Mouse (Mus musculus) forebrain, embryonic 15.5 days (tissue): ENCODE results near the gene Isg20l2. TPM values are rescaled to one million over a fixed set of nuclear protein-coding genes. Genes with fewer than 3 reads are reported as not detected.
A peak's percentile ranks its signal among the peaks of the same experiment; 100 is the strongest.

Source experiments
- ATAC-seq: fragments of 200-750 bp; cut with Nextera tagmentation; replicated peaks from 2 replicates; pipeline ENCODE4 v1.8.0; 2017; ENCODE audit warnings: mild to moderate bottlenecking, moderate TSS enrichment, moderate library complexity
- H3K27ac ChIP-seq: fragments of 300-500 bp; sonication (generic); replicated peaks from 2 replicates; pipeline ENCODE4 v1.5.1; 2015; ENCODE audit warnings: mild to moderate bottlenecking, inconsistent platforms
- H3K27me3 ChIP-seq: fragments of 300-500 bp; sonication (generic); 2 replicates; pipeline ENCODE4 v1.6.1; 2015; ENCODE audit warnings: inconsistent platforms
- H3K36me3 ChIP-seq: fragments of 300-500 bp; sonication (generic); 2 replicates; pipeline ENCODE4 v1.6.1; 2015; ENCODE audit warnings: mild to moderate bottlenecking, inconsistent platforms
- H3K4me1 ChIP-seq: fragments of 300-500 bp; sonication (generic); 2 replicates; pipeline ENCODE4 v1.6.1; 2015; ENCODE audit warnings: inconsistent platforms
- H3K4me2 ChIP-seq: fragments of 300-500 bp; sonication (generic); replicated peaks from 2 replicates; pipeline ENCODE4 v1.6.1; 2015; ENCODE audit warnings: mild to moderate bottlenecking, inconsistent platforms
- H3K4me3 ChIP-seq: fragments of 300-500 bp; sonication (generic); 2 replicates; pipeline ENCODE4 v1.5.1; 2015; ENCODE audit warnings: mild to moderate bottlenecking, inconsistent platforms
- H3K9ac ChIP-seq: fragments of 300-500 bp; sonication (generic); replicated peaks from 2 replicates; pipeline ENCODE4 v1.6.1; 2015; ENCODE audit warnings: mild to moderate bottlenecking, inconsistent platforms
- H3K9me3 ChIP-seq: fragments of 300-500 bp; sonication (generic); 2 replicates; pipeline ENCODE4 v1.6.1; 2016; ENCODE audit warnings: inconsistent platforms
- WGBS: fragments of 180-500 bp; shearing (Covaris S2); methylation state at CpG from one replicate; pipeline ENCODE4 v1.1.7; 2015; ENCODE audit warnings: mixed read lengths; 5-methylcytosine and 5-hydroxymethylcytosine counted together
- polyA plus RNA-seq: library from polyadenylated mRNA; unstranded; fragments of >200 nt; fragmentation: Nextera tagmentation; extraction: Ambion mirVana; gene quantifications from 2 replicates; pipeline ENCODE4 v1.2.1, GENCODE M21; 2015

Gene Isg20l2
- polyA plus RNA-seq, 1 experiment from 2014 or later, result 50.0 TPM

DNA sequence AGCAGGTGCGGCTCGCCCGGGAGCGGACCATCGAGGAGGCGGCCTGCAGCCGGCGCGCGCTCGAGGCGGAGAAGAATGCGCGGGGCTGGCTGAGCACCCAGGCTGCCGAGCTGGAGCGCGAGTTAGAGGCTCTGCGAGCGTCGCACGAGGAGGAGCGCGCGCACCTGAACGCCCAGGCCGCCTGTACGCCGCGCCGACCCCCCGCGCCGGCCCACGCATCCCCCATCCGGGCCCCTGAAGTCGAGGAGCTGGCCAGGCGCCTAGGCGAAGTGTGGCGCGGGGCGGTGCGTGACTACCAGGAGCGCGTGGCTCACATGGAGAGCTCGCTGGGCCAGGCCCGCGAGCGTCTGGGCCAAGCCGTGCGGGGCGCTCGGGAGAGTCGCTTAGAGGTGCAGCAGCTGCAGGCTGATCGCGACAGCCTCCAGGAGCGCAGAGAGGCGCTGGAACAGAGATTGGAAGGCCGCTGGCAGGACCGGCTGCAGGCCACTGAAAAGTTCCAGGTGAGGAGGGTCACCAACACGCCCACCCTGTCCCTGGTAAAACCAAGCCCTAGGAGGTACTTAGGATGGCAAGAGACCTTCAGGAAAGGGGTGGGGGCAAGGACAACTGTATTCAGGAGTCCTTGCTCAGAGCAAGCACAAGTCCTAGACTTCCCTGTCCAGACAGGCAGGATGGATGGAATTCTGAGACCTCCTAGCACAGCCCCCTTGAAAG, 41.5 kb downstream of the Isg20l2 start:
- Histone ChIP-seq H3K4me1 (peaks cover 47% of the 10 kb centered on the region), H3K4me3 (peak overlapping the region; percentile 68), H3K27me3 (no peaks in the 10 kb centered on the region), H3K36me3 (no peaks in the 10 kb centered on the region), H3K4me2 (peak overlapping the region; percentile 96), H3K9me3 (no peaks in the 10 kb centered on the region), H3K9ac (peak overlapping the region; percentile 74), H3K27ac (peak overlapping the region; percentile 72)
- under 1% methylated on average over 60 of the region's 60 CpGs for WGBS
- peak; percentile 11 for ATAC-seq

- Histone ChIP-seq H3K4me3 (peak overlapping the region; percentile 68), H3K27ac (peak overlapping the region; percentile 87), H3K4me2 (peak overlapping the region; percentile 96), H3K27me3 (no peaks in the 10 kb centered on the region), H3K9ac (peak overlapping the region; percentile 74), H3K9me3 (no peaks in the 10 kb centered on the region), H3K4me1 (peaks cover 47% of the 10 kb centered on the region), H3K36me3 (no peaks in the 10 kb centered on the region)
- ATAC-seq, result 0 out of 2 replicates have a peak, but pooled peaks have one; percentile 18
- WGBS, result 9% methylated on average over 8 of the region's 8 CpGs
Measured at GRCm38 (mm10) chr3:87972203-87972664, 42.1 kb downstream of the Isg20l2 start.

DNA sequence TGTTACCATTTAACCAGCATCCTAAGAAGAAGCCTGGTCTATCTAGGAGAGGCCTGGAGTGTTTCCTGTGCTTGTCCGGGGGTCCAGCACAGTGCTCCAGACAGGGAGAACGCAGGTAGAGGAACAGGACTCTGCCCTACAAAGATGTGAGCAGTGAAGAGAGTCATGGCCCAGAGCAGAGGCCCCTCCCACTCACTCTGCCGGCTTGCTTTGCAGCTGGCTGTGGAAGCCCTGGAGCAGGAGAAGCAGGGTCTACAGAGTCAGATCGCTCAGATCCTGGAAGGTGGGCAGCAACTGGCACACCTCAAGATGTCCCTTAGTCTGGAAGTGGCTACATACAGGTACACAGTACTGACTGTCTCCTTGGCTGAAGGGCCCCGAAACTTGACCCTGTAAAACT, 42.7 kb downstream of the Isg20l2 start:
- peak overlapping the region; percentile 96 for H3K4me2 ChIP-seq
- H3K9me3 ChIP-seq, result no peaks in the 10 kb centered on the region
- peaks cover 47% of the 10 kb centered on the region for H3K4me1 ChIP-seq
- H3K27ac ChIP-seq, result peak overlapping the region; percentile 87
- H3K4me3 ChIP-seq, result peak overlapping the region; percentile 68
- 16% methylated on average over 5 of the region's 5 CpGs for WGBS
- H3K9ac ChIP-seq, result peak overlapping the region; percentile 74
- ATAC-seq, result no peak
- no peaks in the 10 kb centered on the region for H3K27me3 ChIP-seq
- H3K36me3 ChIP-seq, result no peaks in the 10 kb centered on the region; the same call in 1 of the 2 replicates

GRCm38 (mm10) chr3:87973593-87974380, 43.7 kb downstream of the Isg20l2 start:
- Histone ChIP-seq H3K4me2 (peak overlapping the region; percentile 96), H3K4me3 (peak overlapping the region; percentile 68), H3K4me1 (peaks cover 47% of the 10 kb centered on the region), H3K9ac (peak overlapping the region; percentile 74), H3K27me3 (no peaks in the 10 kb centered on the region), H3K36me3 (no peaks in the 10 kb centered on the region; the same call in 1 of the 2 replicates), H3K27ac (peak overlapping the region; percentile 87), H3K9me3 (no peaks in the 10 kb centered on the region)
- ATAC-seq, result no peak; the same call in 1 of the 2 replicates
- 8% methylated on average over 14 of the region's 14 CpGs for WGBS

DNA sequence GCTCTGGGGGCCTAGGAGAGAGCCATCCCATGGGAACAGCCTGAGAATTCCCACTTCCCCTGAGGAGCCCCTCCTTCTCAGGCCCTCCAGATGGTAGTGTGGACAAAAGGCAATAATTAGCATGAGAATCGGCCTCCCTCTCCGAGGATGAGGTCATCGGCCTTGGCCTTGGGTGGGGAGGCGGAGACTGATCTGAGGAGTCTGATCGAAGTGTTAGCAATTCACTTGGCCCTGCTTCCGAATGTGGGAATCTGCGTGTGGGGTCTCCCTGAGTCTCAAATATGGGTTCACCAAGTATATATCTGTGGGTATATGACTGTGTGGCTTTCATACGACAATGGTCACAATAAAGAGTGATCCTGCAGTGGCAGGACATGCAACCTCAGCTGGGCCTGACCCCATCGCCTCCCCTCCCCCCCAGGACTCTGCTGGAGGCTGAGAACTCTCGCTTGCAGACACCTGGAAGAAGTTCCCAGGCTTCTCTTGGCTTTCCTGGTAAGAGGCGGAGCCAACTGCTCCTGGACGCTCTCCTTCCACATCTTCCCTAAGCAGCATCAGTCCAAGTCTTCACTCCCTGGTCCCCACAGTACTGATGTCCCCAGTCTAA, 44.4 kb downstream of the Isg20l2 start:
- peak; percentile 75; the same call in 1 of the 2 replicates for ATAC-seq
- H3K4me3 ChIP-seq, result peak overlapping the region; percentile 68
- 7% methylated on average over 12 of the region's 12 CpGs for WGBS
- H3K27me3 ChIP-seq, result no peaks in the 10 kb centered on the region
- H3K36me3 ChIP-seq, result no peaks in the 10 kb centered on the region; the same call in 1 of the 2 replicates
- H3K9me3 ChIP-seq, result no peaks in the 10 kb centered on the region
- H3K4me2 ChIP-seq, result peak overlapping the region; percentile 96
- H3K27ac ChIP-seq, result peak overlapping the region; percentile 87
- peaks cover 47% of the 10 kb centered on the region for H3K4me1 ChIP-seq
- peak overlapping the region; percentile 74 for H3K9ac ChIP-seq

DNA sequence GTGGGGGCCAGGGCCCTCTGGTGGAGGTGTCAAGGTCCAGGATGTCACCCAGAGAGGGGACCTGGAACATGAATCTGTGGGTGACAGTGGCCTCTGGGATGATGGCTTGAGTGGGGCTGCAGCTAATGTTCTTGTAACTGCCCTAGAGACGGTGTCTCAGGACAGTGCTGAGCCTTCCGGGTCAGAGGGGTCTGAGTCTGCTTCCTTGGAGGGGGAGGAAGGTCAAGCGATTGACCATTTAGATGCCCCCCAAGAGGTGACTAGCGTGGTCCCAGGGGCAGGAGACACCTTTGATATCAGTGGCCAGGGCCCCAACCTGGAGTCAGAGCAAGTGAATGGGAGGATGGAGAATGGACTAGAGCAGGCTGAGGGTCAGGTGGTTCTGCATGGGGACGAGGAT, 49.4 kb downstream of the Isg20l2 start:
- ATAC-seq, result no peak
- Histone ChIP-seq H3K4me1 (peaks cover 37% of the 10 kb centered on the region), H3K27me3 (no peaks in the 10 kb centered on the region), H3K36me3 (no peaks in the 10 kb centered on the region; the same call in 1 of the 2 replicates), H3K9ac (no peak overlapping the region), H3K4me3 (no peak overlapping the region), H3K9me3 (no peaks in the 10 kb centered on the region), H3K27ac (no peak overlapping the region), H3K4me2 (no peak overlapping the region)
- 91% methylated on average over 5 of the region's 5 CpGs for WGBS

DNA sequence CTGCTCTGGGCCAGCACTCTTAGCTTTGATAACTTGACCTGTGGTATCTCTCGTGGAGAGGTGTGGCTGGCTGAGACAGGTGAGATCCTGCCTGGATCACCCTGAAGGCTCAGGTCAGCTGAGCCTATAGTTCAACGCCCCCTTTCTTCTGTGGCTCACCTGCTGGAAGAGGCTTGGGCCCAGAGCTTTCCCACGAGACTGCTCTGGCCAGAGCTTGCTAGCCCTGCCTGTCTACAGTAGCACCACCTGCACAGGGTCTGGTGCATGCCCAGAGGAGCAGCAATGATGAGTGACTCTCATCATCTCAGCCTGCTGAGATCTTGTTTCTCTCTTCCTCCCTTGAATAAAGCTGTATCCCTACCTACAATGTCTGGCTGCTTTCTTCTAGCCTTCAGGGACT, 50.0 kb downstream of the Isg20l2 start:
- Histone ChIP-seq H3K27ac (no peak overlapping the region), H3K4me3 (no peak overlapping the region), H3K4me2 (no peak overlapping the region), H3K36me3 (no peaks in the 10 kb centered on the region; the same call in 1 of the 2 replicates), H3K27me3 (no peaks in the 10 kb centered on the region), H3K9me3 (no peaks in the 10 kb centered on the region), H3K4me1 (peaks cover 35% of the 10 kb centered on the region), H3K9ac (no peak overlapping the region)
- ATAC-seq, result no peak
- WGBS, result 72% methylated on average over 3 of the region's 3 CpGs

DNA sequence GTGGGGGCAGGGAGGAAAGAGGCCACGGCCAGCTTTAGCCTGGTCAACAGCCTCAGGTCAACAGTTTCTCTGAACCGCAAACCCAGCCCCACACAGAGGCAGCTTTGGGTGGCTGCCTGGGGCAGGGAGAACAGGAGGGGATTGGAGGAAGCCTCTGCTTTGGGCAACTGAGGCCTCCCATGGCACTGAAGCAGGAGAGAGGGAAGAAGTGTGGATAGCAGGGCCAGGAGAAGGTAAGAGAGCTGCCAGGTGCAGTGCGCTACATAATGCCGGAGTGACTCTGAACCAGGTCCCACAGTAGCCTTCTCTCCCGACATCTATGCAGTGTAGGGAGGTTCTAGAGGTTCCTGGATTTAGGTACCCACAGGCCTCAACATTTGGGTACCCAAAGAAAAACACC, 50.6 kb downstream of the Isg20l2 start:
- Histone ChIP-seq H3K27ac (no peak overlapping the region; the same call in 1 of the 2 replicates), H3K27me3 (no peaks in the 10 kb centered on the region), H3K9ac (no peak overlapping the region), H3K36me3 (no peaks in the 10 kb centered on the region; the same call in 1 of the 2 replicates), H3K4me3 (no peak overlapping the region), H3K4me1 (peaks cover 41% of the 10 kb centered on the region), H3K4me2 (no peak overlapping the region), H3K9me3 (no peaks in the 10 kb centered on the region)
- ATAC-seq, result no peak
- WGBS, result 64% methylated on average over 5 of the region's 5 CpGs

- 81% methylated on average over 6 of the region's 6 CpGs for WGBS
- H3K27ac ChIP-seq, result 0 out of 2 replicates have a peak overlapping the region, but pooled peaks have one; percentile 74
Measured at GRCm38 (mm10) chr3:87981214-87981760, 51.2 kb downstream of the Isg20l2 start.

GRCm38 (mm10) chr3:87981894-87982835, 52.1 kb downstream of the Isg20l2 start:
- Histone ChIP-seq H3K27me3 (no peaks in the 10 kb centered on the region), H3K4me1 (peaks cover 55% of the 10 kb centered on the region), H3K9ac (peak overlapping the region; percentile 19; the same call in 1 of the 2 replicates), H3K36me3 (no peaks in the 10 kb centered on the region; the same call in 1 of the 2 replicates), H3K4me2 (no peak overlapping the region), H3K4me3 (no peak overlapping the region), H3K27ac (peak overlapping the region; percentile 74), H3K9me3 (no peaks in the 10 kb centered on the region)
- WGBS, result 35% methylated on average over 12 of the region's 12 CpGs
- ATAC-seq, result no peak

More at GRCm38 (mm10) chr3:87981214-87981760, 51.2 kb downstream of the Isg20l2 start:
- H3K4me2 ChIP-seq, result no peak overlapping the region
- no peak overlapping the region for H3K4me3 ChIP-seq
- no peak for ATAC-seq
- no peaks in the 10 kb centered on the region for H3K27me3 ChIP-seq
- no peaks in the 10 kb centered on the region for H3K9me3 ChIP-seq
- H3K9ac ChIP-seq, result no peak overlapping the region
- no peaks in the 10 kb centered on the region; the same call in 1 of the 2 replicates for H3K36me3 ChIP-seq
- H3K4me1 ChIP-seq, result peaks cover 47% of the 10 kb centered on the region
